Mouse (Mus musculus) forebrain, embryonic 16.5 days (tissue): ENCODE measurements at regions not wholly inside any gene's neighbourhood (a gene's known extent, or its start where the extent isn't known, plus 50 kb on each side); places are given as distances from the start of the nearest gene placed in this dataset.

Source experiments
- ATAC-seq: fragments of 200-750 bp; cut with Nextera tagmentation; 2 replicates; pipeline ENCODE4 v1.8.0; 2017; ENCODE audit warnings: mild to moderate bottlenecking, moderate library complexity
- H3K27ac ChIP-seq: fragments of 300-500 bp; sonication (generic); 2 replicates; pipeline ENCODE4 v1.5.1; 2014; ENCODE audit warnings: low read length, control low read depth
- H3K27me3 ChIP-seq: fragments of 300-500 bp; sonication (generic); replicated peaks from 2 replicates; pipeline ENCODE4 v1.6.1; 2014; ENCODE audit warnings: low read length; ENCODE audit not compliant: control insufficient read depth, insufficient read depth
- H3K36me3 ChIP-seq: fragments of 300-500 bp; sonication (generic); 2 replicates; pipeline ENCODE4 v1.6.1; 2014; ENCODE audit not compliant: control insufficient read depth, insufficient read depth
- H3K4me1 ChIP-seq: fragments of 300-500 bp; sonication (generic); replicated peaks from 2 replicates; pipeline ENCODE4 v1.6.1; 2014; ENCODE audit warnings: low read length; ENCODE audit not compliant: control insufficient read depth, insufficient read depth
- H3K4me2 ChIP-seq: fragments of 300-500 bp; sonication (generic); 2 replicates; pipeline ENCODE4 v1.6.1; 2014; ENCODE audit warnings: mild to moderate bottlenecking, low read length, control low read depth
- H3K4me3 ChIP-seq: fragments of 300-500 bp; sonication (generic); replicated peaks from 2 replicates; pipeline ENCODE4 v1.5.1; 2014; ENCODE audit warnings: mild to moderate bottlenecking, low read length, control low read depth
- H3K9ac ChIP-seq: fragments of 300-500 bp; sonication (generic); replicated peaks from 2 replicates; pipeline ENCODE4 v1.6.1; 2014; ENCODE audit warnings: low read depth, low read length, control low read depth
- H3K9me3 ChIP-seq: fragments of 300-500 bp; sonication (generic); 2 replicates; pipeline ENCODE4 v1.6.1; 2016; ENCODE audit warnings: low read length; ENCODE audit not compliant: control insufficient read depth
- WGBS: fragments of 180-500 bp; shearing (Covaris S2); extraction: QIAGEN DNeasy Blood & Tissue Kit; methylation state at CpG from one replicate; pipeline ENCODE4 v1.1.7; 2014; 5-methylcytosine and 5-hydroxymethylcytosine counted together

- H3K27me3 ChIP-seq = no peaks in the 10 kb centered on the region
- H3K4me1 ChIP-seq = no peaks in the 10 kb centered on the region
- peak; percentile 52; the same call in 1 of the 2 replicates for ATAC-seq
- no peak overlapping the region for H3K4me3 ChIP-seq
- H3K9ac ChIP-seq = no peak overlapping the region
- no peak overlapping the region for H3K4me2 ChIP-seq
- H3K9me3 ChIP-seq = no peaks in the 10 kb centered on the region
- no peak overlapping the region for H3K27ac ChIP-seq
- H3K36me3 ChIP-seq = no peaks in the 10 kb centered on the region
- 76% methylated on average over 1 of the region's 1 CpGs for WGBS
Measured at GRCm38 (mm10) chr17:48592457-48592856, 137.8 kb downstream of the Unc5cl start.

GRCm38 (mm10) chr17:48595418-48595963, 140.8 kb downstream of the Unc5cl start:
- Histone ChIP-seq H3K4me2 (no peak overlapping the region), H3K27ac (no peak overlapping the region), H3K36me3 (no peaks in the 10 kb centered on the region), H3K4me1 (no peaks in the 10 kb centered on the region), H3K9ac (no peak overlapping the region), H3K4me3 (no peak overlapping the region), H3K27me3 (no peaks in the 10 kb centered on the region), H3K9me3 (no peaks in the 10 kb centered on the region)
- ATAC-seq = no peak
- WGBS = 72% methylated on average over 10 of the region's 10 CpGs

- H3K27ac ChIP-seq = no peak overlapping the region
- H3K36me3 ChIP-seq = no peaks in the 10 kb centered on the region
- no peaks in the 10 kb centered on the region for H3K4me1 ChIP-seq
- 83% methylated on average over 3 of the region's 3 CpGs for WGBS
- no peak overlapping the region for H3K4me3 ChIP-seq
- no peaks in the 10 kb centered on the region for H3K9me3 ChIP-seq
- H3K4me2 ChIP-seq = no peak overlapping the region
- no peaks in the 10 kb centered on the region for H3K27me3 ChIP-seq
- no peak overlapping the region for H3K9ac ChIP-seq
- no peak for ATAC-seq
Measured at GRCm38 (mm10) chr17:48596406-48596805, 141.7 kb downstream of the Unc5cl start.

DNA sequence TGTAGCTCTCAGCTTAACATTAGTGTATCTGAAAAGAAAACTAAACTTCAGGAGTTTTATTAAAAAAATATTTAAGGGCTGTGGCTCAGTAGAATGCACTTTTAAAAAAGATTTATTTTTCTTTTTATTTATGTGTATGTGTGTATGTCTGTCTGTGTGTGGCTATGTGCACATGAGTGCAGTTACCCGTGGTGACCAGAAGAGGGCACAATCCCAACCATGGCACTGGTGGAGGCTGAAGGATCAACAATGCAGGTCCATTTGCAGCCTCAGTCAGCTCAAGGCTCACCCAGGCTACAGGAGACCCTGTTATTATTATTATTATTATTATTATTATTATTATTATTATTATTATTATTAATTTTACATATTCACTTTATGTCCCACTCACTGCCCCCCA, 142.6 kb downstream of the Unc5cl start:
- H3K27ac ChIP-seq = no peak overlapping the region
- H3K36me3 ChIP-seq = no peaks in the 10 kb centered on the region
- 100% methylated on average over 1 of the region's 1 CpGs for WGBS
- no peak overlapping the region for H3K9ac ChIP-seq
- H3K4me1 ChIP-seq = no peaks in the 10 kb centered on the region
- H3K9me3 ChIP-seq = no peaks in the 10 kb centered on the region
- no peak for ATAC-seq
- H3K4me3 ChIP-seq = no peak overlapping the region
- H3K27me3 ChIP-seq = no peaks in the 10 kb centered on the region
- no peak overlapping the region for H3K4me2 ChIP-seq

GRCm38 (mm10) chr17:48598471-48599141, 143.9 kb downstream of the Unc5cl start:
- 90% methylated on average over 16 of the region's 16 CpGs for WGBS

GRCm38 (mm10) chr17:48600176-48600575, 145.5 kb downstream of the Unc5cl start:
- no peaks in the 10 kb centered on the region for H3K27me3 ChIP-seq
- no peak for ATAC-seq
- no peaks in the 10 kb centered on the region for H3K9me3 ChIP-seq
- H3K4me3 ChIP-seq = no peak overlapping the region
- no peak overlapping the region for H3K27ac ChIP-seq
- H3K4me1 ChIP-seq = no peaks in the 10 kb centered on the region
- H3K4me2 ChIP-seq = no peak overlapping the region
- no peaks in the 10 kb centered on the region for H3K36me3 ChIP-seq
- no peak overlapping the region for H3K9ac ChIP-seq
- 86% methylated on average over 6 of the region's 6 CpGs for WGBS

More at GRCm38 (mm10) chr17:48598471-48599141, 143.9 kb downstream of the Unc5cl start:
- no peaks in the 10 kb centered on the region for H3K27me3 ChIP-seq
- no peaks in the 10 kb centered on the region for H3K4me1 ChIP-seq
- H3K27ac ChIP-seq = no peak overlapping the region
- H3K9me3 ChIP-seq = no peaks in the 10 kb centered on the region
- no peak overlapping the region for H3K4me3 ChIP-seq
- no peak for ATAC-seq
- H3K36me3 ChIP-seq = no peaks in the 10 kb centered on the region
- no peak overlapping the region for H3K9ac ChIP-seq
- H3K4me2 ChIP-seq = no peak overlapping the region

DNA sequence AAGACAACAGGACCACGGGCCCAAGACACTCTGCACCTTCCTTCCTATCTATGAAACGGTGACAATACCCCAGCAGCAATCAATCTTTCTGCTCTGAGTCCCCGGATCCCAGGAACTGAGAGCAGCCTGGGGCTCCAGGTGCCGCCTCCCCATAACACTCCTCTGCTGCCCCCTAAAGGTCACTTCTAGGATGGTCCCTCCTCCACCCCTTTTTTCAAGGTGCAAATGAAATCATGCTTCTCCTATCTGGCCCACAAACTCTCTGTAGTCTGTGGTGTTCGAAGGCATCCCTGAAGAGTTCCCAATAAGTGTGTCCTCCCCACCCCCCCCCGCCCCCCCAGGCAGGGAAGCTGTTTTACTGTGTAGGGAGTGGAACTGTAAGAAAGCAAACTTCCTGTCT, 147.9 kb downstream of the Unc5cl start:
- no peaks in the 10 kb centered on the region for H3K36me3 ChIP-seq
- H3K27me3 ChIP-seq = no peaks in the 10 kb centered on the region
- no peaks in the 10 kb centered on the region for H3K9me3 ChIP-seq
- H3K4me1 ChIP-seq = no peaks in the 10 kb centered on the region
- WGBS = 7% methylated on average over 6 of the region's 6 CpGs
- no peak overlapping the region for H3K9ac ChIP-seq
- no peak overlapping the region for H3K4me2 ChIP-seq
- peak; percentile 62 for ATAC-seq
- no peak overlapping the region for H3K27ac ChIP-seq
- H3K4me3 ChIP-seq = no peak overlapping the region

DNA sequence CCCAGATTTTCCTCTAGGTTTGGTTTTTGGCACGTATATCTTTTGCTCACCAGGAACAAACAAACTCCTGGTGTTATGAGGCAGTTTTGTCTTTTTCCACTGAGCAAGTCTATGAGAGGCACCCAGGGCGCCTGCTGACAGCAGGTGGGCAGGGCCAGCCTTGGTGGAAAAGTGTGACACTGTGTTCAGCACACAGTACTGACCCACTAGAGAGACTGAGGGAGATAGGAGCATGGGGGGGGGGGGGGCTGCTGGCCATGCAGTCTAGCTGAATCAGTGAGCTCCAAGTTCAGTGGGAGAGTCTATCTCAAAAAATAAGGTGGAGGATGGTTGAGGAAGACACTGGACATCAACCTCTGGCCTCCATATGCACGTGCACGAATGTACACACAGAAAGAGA, 152.1 kb downstream of the Unc5cl start:
- Histone ChIP-seq H3K9me3 (no peaks in the 10 kb centered on the region), H3K27me3 (no peaks in the 10 kb centered on the region), H3K9ac (no peak overlapping the region), H3K27ac (no peak overlapping the region), H3K36me3 (no peaks in the 10 kb centered on the region), H3K4me2 (no peak overlapping the region), H3K4me1 (no peaks in the 10 kb centered on the region), H3K4me3 (no peak overlapping the region)
- WGBS = 92% methylated on average over 4 of the region's 4 CpGs
- no peak for ATAC-seq

GRCm38 (mm10) chr17:48608315-48608714, 153.6 kb downstream of the Unc5cl start:
- no peak overlapping the region for H3K4me3 ChIP-seq
- H3K4me1 ChIP-seq = no peaks in the 10 kb centered on the region
- H3K36me3 ChIP-seq = no peaks in the 10 kb centered on the region
- no peak overlapping the region for H3K9ac ChIP-seq
- no peaks in the 10 kb centered on the region for H3K9me3 ChIP-seq
- no peak for ATAC-seq
- H3K27me3 ChIP-seq = no peaks in the 10 kb centered on the region
- 87% methylated on average over 3 of the region's 3 CpGs for WGBS
- no peak overlapping the region for H3K27ac ChIP-seq
- H3K4me2 ChIP-seq = no peak overlapping the region
